Mouse (Mus musculus) ES-E14 (cell line): Measurements from ENCODE around the gene Nipbl.

Experiments
- HCFC1 ChIP-seq: IDR thresholded peaks from 2 replicates; pipeline ENCODE4 v1.6.1; 2012; ENCODE audit warnings: low read length, inconsistent platforms, borderline replicate concordance; ENCODE audit not compliant: insufficient read depth
- MAFK ChIP-seq: IDR thresholded peaks from 2 replicates; pipeline ENCODE4 v1.6.1; 2014; ENCODE audit warnings: mild to moderate bottlenecking, low read depth, low read length, inconsistent platforms; ENCODE audit not compliant: insufficient read depth
- ZNF384 ChIP-seq: IDR thresholded peaks from 2 replicates; pipeline ENCODE4 v1.6.1; 2012; ENCODE audit warnings: low read depth, low read length, inconsistent platforms

- no peak for TF ChIP-seq MAFK
- TF ChIP-seq HCFC1: no peak
- no peak for TF ChIP-seq ZNF384
Measured at GRCm38 (mm10) chr15:8401536-8401935, 42.7 kb downstream of the Nipbl start.
